Mouse (Mus musculus) forebrain, embryonic 11.5 days (tissue): ENCODE results near the gene Ttc36. TPM values are rescaled to one million over a fixed set of nuclear protein-coding genes. Genes with fewer than 3 reads are reported as not detected.
A peak's percentile ranks its signal among the peaks of the same experiment; 100 is the strongest.

Experiments
- ATAC-seq: fragments of 200-750 bp; cut with Nextera tagmentation; replicated peaks from 2 replicates; pipeline ENCODE4 v1.8.0; 2017; ENCODE audit warnings: moderate TSS enrichment; ENCODE audit not compliant: low FRiP score
- DNase-seq: peaks from one replicate; pipeline ENCODE4 v3.0.0-alpha.2; 2017; ENCODE audit warnings: low spot score
- H3K27ac ChIP-seq: fragments of 300-500 bp; sonication (generic); 2 replicates; pipeline ENCODE4 v1.5.1; 2014; ENCODE audit warnings: low read depth, low read length
- H3K27me3 ChIP-seq: fragments of 300-500 bp; sonication (generic); 2 replicates; pipeline ENCODE4 v1.6.1; 2014; ENCODE audit warnings: mild to moderate bottlenecking, low read length, mixed read lengths; ENCODE audit not compliant: control insufficient read depth, insufficient read depth
- H3K36me3 ChIP-seq: fragments of 300-500 bp; sonication (generic); 2 replicates; pipeline ENCODE4 v1.6.1; 2014; ENCODE audit warnings: mild to moderate bottlenecking, low read length, moderate library complexity, mixed read lengths; ENCODE audit not compliant: control insufficient read depth, insufficient read depth
- H3K4me1 ChIP-seq: fragments of 300-500 bp; sonication (generic); replicated peaks from 2 replicates; pipeline ENCODE4 v1.6.1; 2014; ENCODE audit warnings: low read length, mixed read lengths; ENCODE audit not compliant: control insufficient read depth, insufficient read depth
- H3K4me2 ChIP-seq: fragments of 300-500 bp; sonication (generic); 2 replicates; pipeline ENCODE4 v1.6.1; 2014; ENCODE audit warnings: low read depth, mild to moderate bottlenecking, low read length, moderate library complexity, mixed read lengths; ENCODE audit not compliant: severe bottlenecking
- H3K4me3 ChIP-seq: fragments of 300-500 bp; sonication (generic); 2 replicates; pipeline ENCODE4 v1.5.1; 2014; ENCODE audit warnings: low read depth, low read length
- H3K9ac ChIP-seq: fragments of 300-500 bp; sonication (generic); 2 replicates; pipeline ENCODE4 v1.6.1; 2014; ENCODE audit warnings: low read length
- H3K9me3 ChIP-seq: fragments of 300-500 bp; sonication (generic); 2 replicates; pipeline ENCODE4 v1.6.1; 2016; ENCODE audit warnings: low read length, mixed read lengths; ENCODE audit not compliant: control insufficient read depth
- WGBS: fragments of 180-500 bp; shearing (Covaris S2); extraction: QIAGEN DNeasy Blood & Tissue Kit; methylation state at CpG from one replicate; pipeline ENCODE4 v1.1.7; 2014; 5-methylcytosine and 5-hydroxymethylcytosine counted together
- polyA plus RNA-seq: library from polyadenylated mRNA; unstranded; fragments of >200 nt; fragmentation: Nextera tagmentation; extraction: Ambion mirVana; gene quantifications from 2 replicates; pipeline ENCODE4 v1.2.1, GENCODE M21; 2014

The Ttc36 gene
- polyA plus RNA-seq, 1 experiment from 2014 or later = not detected

GRCm38 (mm10) chr9:44767101-44768028 lies 35.5 kb downstream of the Ttc36 start, which contains the start of the genes Arcn1 and Ift46:
Arcn1 (minus strand) TSS chr9:44767845.
Ift46 (plus strand) TSS chr9:44767908.
- Histone ChIP-seq H3K4me1 (0 out of 2 replicates have a peak, but pooled peaks cover 7% of the 10 kb centered on the region), H3K27me3 (no peaks in the 10 kb centered on the region), H3K36me3 (no peaks in the 10 kb centered on the region), H3K4me3 (peak within 1 kb of the TSS; percentile 99), H3K27ac (peak within 1 kb of the TSS; percentile 82), H3K4me2 (peak within 1 kb of the TSS; percentile 94), H3K9ac (peak within 1 kb of the TSS; percentile 94), H3K9me3 (no peaks in the 10 kb centered on the region)
- peak; percentile 86 for ATAC-seq
- peak; percentile 95 for DNase-seq
- under 1% methylated on average over 65 of the region's 82 CpGs for WGBS

GRCm38 (mm10) chr9:44760873-44761272 lies 42.0 kb downstream of the Ttc36 start:
- WGBS = 88% methylated on average over 2 of the region's 2 CpGs
- ATAC-seq (no peak), DNase-seq (no peak)
- no peaks in the 10 kb centered on the region for H3K9me3 ChIP-seq
- no peak overlapping the region for H3K4me2 ChIP-seq
- H3K27me3 ChIP-seq = no peaks in the 10 kb centered on the region
- H3K4me1 ChIP-seq = 0 out of 2 replicates have a peak, but pooled peaks cover 4% of the 10 kb centered on the region
- no peak overlapping the region for H3K27ac ChIP-seq
- H3K4me3 ChIP-seq = no peak overlapping the region
- H3K9ac ChIP-seq = no peak overlapping the region
- H3K36me3 ChIP-seq = no peaks in the 10 kb centered on the region; the same call in 1 of the 2 replicates

Other genes starting within 250 kb of the Ttc36 start
- gene Cxcr5, start 241.2 kb downstream of the Ttc36 start, polyA plus RNA-seq = 0.09 TPM in 1 of 2 replicates, not detected in the other
- gene Ddx6, start 198.2 kb downstream of the Ttc36 start, polyA plus RNA-seq = 16.2 and 17.2 TPM in 2 replicates
- not detected in 2 replicates for gene Treh, start 129.8 kb downstream of the Ttc36 start, polyA plus RNA-seq
- 43.5 and 46.0 TPM in 2 replicates for gene Phldb1, start 67.9 kb downstream of the Ttc36 start, polyA plus RNA-seq
- 171 and 185 TPM in 2 replicates for gene Arcn1, start 35.2 kb downstream of the Ttc36 start, polyA plus RNA-seq
- 121 TPM in 2 replicates for gene Ift46, start 35.2 kb downstream of the Ttc36 start, polyA plus RNA-seq
- gene Tmem25, start 3.8 kb downstream of the Ttc36 start, polyA plus RNA-seq = 2.4 and 3.6 TPM in 2 replicates
- gene Kmt2a, start 78.2 kb upstream of the Ttc36 start, polyA plus RNA-seq = 18.2 and 23.2 TPM in 2 replicates
- gene Atp5l, start 117.7 kb upstream of the Ttc36 start, polyA plus RNA-seq = 496 and 546 TPM in 2 replicates
- 32.0 and 32.6 TPM in 2 replicates for gene Ube4a, start 162.5 kb upstream of the Ttc36 start, polyA plus RNA-seq
- not detected in 2 replicates for gene Cd3g, start 177.4 kb upstream of the Ttc36 start, polyA plus RNA-seq
- not detected in 2 replicates for gene Cd3d, start 178.7 kb upstream of the Ttc36 start, polyA plus RNA-seq
- gene Cd3e, start 206.6 kb upstream of the Ttc36 start, polyA plus RNA-seq = not detected in 2 replicates
- gene Mpzl2, start 236.7 kb upstream of the Ttc36 start, polyA plus RNA-seq = 1.8 and 2.5 TPM in 2 replicates